Mouse (Mus musculus) liver, embryonic 14.5 days (tissue): ENCODE measurements around the gene Stat5b.

Source experiments
- CTCF ChIP-seq: IDR thresholded peaks from 2 replicates; pipeline ENCODE4 v1.5.1; 2016; ENCODE audit warnings: antibody characterized with exemption, low read depth, control low read depth
- EP300 ChIP-seq: IDR thresholded peaks from 2 replicates; pipeline ENCODE4 v1.6.1; 2016; ENCODE audit warnings: antibody characterized with exemption, low read depth

GRCm38 (mm10) chr11:100860198-100861048 is 9.9 kb upstream of the Stat5b start:
- TF ChIP-seq CTCF: no peak; the same call in 1 of the 2 replicates
- TF ChIP-seq EP300: no peak
